Mouse (Mus musculus): ENCODE measurements around the gene Pnisr. TPM values are rescaled to one million over a fixed set of nuclear protein-coding genes. Genes with fewer than 3 reads are reported as not detected.

The Pnisr gene
- total RNA-seq (2022): 100 to 1,000 TPM in 3 of 4 experiments, 10 to 100 TPM in 1; 80.1 to 207 (median 141) TPM

- DNase-seq: peak; percentile 92
These were observed at the start of gene Pnisr for GRCm38 (mm10) chr4:21847481-21848286. TSS of gene Pnisr (plus strand) at chr4:21847583.

GRCm38 (mm10) chr4:21801013-21801412, 46.4 kb upstream of the Pnisr start:
- DNase-seq: peak; percentile 17

DNA sequence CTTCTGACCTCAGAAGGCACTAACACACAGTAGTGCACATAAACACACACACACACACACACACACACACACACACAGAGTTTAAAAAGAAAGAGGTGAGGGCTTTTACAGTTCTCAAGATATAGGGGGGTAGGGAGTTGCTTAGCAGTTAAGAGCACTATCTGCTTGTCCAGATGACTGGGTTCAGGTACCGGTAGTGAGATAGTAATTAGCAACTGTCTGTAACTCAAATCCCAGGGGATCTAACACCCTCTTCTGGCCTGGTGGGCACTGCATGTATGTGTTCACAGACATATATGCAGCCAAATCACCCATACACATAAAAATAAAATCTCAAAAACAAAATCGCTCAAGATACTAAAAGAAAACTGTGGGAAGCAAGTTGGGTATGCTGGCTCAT, 45.8 kb upstream of the Pnisr start:
- no peak for DNase-seq

DNA sequence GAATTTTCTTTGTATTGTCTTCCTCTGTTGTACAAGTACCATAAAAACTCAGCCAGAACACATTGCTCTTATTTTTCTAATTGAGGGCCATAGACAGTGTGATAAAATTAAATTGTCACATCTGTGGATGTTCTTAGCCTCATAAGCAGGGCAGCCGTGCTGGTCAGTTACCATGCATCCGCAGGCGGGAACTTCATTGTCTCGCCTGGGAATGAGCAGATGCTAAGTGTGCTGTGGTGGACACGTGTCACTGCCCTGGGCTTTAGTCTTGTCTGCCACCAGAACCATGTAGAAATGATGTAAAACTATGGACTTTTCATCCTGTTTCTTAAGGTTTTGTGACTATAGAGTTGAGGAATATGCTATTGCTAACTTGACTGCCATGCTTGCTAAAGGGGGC, 40.2 kb upstream of the Pnisr start:
- DNase-seq: no peak

- no peak for DNase-seq
These were observed 36.8 kb upstream of the Pnisr start for GRCm38 (mm10) chr4:21810608-21811007.

DNA sequence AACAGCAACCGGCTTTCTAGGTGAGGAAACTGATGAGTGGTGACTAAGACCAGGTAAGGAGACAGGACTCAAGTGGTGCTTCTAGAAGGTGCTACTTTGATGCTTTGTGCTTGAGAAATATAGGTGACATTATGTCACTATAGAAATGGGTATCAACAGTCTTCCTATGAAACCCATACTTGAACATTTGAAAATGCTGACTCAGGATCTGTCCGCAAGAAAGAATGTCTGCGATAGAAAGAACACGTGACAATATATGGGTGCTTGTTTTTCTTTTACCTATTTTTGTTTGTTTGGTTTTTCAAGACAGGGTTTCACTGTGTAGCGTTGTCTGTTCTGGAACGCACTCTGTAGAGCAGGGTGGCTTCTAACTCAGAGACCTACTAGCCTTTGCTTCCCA, 34.7 kb upstream of the Pnisr start:
- DNase-seq: no peak

GRCm38 (mm10) chr4:21814029-21814428, 33.4 kb upstream of the Pnisr start:
- DNase-seq: peak; percentile 9

DNA sequence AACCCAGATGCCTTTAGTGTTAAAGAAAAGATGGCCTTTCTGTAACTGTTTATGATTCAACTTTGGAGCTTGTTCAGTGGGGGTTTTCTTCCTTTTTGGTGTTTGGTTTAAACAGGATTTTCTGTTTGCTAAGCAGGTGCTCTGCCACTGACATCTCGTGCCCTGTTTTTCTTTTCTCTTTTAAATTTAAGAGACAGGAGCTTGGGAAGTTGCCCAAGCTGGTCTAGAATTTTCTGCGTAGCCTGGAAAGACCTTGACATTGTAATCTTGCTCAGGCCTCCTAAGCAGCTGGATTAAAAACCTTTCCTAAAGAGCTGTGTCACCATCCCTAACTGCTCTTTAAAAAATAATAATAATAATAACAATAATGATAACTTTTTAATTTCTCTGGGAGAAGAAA, 20.8 kb upstream of the Pnisr start:
- peak; percentile 50 for DNase-seq

GRCm38 (mm10) chr4:21832844-21833243, 14.5 kb upstream of the Pnisr start:
- DNase-seq: no peak

DNA sequence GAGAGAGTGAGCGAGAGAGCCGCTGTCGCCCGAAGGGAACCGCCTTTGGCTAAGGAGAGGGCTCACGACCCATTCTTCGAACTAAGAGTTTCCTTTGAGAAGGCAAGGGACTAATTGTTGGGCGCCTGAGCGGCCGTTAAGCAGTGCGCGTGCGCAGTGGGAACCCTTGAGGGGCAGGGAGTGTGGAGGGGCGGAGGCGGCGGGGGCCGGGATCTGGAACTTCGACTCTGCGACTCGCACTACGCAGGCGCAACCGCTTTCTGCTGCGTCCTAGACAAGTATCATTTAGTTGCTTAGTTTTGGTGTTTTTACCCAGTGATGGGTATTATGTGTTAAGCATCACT, 876 bp downstream of the Pnisr start:
- DNase-seq: peak; percentile 83

DNA sequence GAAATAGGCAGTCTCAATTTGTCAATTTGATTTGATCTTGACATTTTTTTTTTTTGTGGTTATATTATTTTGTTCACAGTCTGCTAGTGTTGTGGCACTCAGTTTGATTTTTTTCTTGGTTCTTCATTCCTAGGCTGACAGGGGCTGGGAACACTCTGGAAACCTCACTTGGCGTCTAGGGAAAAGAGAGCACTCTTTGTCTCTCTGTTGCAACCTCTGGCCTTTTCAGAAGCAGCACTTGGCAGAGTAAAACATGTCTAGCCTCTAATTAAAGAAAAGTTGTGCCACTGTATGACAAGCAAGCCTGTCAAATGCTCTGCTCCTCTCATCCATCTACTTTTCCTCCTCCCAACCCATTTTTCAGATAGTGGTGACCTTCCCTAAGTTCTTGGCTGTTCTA, 10.1 kb downstream of the Pnisr start:
- DNase-seq: no peak

DNA sequence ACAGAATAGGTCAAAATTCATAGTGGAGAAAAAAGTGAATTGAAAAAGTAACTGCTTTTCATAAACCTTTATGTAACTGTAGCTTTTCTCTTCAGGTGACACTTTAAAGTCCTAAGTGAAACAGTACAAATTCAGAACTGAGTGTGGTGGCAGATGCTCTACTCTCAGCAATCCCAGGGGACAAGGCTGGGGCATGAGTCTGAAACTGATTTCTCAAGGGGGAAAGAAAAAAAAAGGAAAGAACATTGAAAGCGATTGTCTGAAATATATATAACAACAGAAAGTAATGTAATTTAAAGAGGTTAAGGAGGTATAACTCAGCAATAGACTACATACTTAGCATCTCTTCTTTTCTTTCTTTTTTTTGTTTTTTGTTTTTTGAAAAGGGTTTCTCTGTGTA, 17.8 kb downstream of the Pnisr start:
- no peak for DNase-seq

DNA sequence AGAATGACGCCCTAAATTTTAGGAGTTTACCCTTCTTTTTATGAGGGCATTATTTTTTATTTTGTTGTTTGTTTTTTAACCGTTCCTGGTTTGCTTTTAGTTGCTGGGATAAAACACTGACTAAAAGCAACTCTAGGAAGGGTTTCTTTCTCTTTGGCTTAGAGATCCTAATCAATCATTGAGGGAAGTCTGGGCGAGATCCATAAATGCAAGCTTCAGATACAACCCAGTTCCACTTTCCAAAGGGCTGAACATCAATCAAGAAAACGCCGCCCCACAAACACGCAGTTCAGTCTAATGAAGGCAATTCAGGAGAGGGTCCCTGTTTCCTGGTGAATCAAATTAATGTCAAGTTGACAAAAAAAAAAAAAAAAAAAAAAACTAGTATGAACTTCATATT, 31.4 kb downstream of the Pnisr start:
- DNase-seq: no peak

- peak; percentile 79 for DNase-seq
These were observed 32.3 kb downstream of the Pnisr start, which contains the start of gene Coq3 for GRCm38 (mm10) chr4:21879565-21880220. TSS of gene Coq3 (plus strand) at chr4:21879673.

DNA sequence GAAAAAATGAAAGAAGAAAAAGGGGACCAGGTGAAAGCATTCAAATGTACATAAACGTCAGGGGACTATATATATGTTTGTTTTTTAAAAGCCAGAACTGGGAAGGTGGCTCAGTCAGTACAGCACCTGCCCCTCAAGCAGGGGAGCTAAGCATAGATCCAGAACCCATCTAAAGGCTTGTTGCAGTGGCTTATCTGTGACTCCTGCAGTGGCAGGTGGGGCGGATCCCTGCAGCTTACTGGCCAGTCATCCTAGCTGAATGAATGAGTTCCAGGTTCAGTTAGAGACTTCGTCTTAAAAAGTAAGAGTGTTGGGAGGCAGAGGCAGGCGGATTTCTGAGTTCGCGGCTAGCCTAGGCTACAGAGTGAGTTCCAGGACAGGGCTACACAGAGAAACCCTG, 35.4 kb downstream of the Pnisr start:
- no peak for DNase-seq

DNA sequence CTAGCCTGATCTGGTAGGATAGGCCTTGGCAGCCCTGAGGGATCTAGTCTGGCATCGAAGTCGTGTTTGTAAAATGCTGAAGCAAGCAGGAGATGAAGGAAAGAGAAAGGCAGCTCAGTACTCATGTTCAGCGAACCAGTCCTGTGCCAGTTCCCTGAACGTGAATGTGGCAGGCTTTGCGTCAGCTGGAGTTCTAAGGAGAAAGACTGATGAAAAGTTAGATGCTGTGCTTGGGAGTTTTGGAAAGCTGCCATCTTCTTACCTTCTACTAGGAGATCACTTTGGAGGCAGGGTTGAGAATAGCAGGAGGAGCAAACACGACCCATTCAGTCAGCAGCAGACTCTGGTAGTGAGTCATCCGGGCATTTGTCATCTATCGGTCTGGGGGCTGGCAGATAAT, 38.4 kb downstream of the Pnisr start:
- DNase-seq: no peak

Other genes with a start within 250 kb of the Pnisr start
- not detected for gene Prdm13, start 161.6 kb upstream of the Pnisr start, total RNA-seq (2022)
- 10 to 100 TPM; 20.6 to 29.6 (median 27.5) TPM for gene Ccnc, start 119.9 kb upstream of the Pnisr start, total RNA-seq (2022)
- gene Usp45, start 80.4 kb upstream of the Pnisr start, total RNA-seq (2022): 10 to 100 TPM; 20.7 to 32.5 (median 25.3) TPM
- gene Tstd3, start 80.4 kb upstream of the Pnisr start, total RNA-seq (2022): 10 to 100 TPM in 2 of 4 experiments, 1 to 10 TPM in 2; 7.7 to 14.2 (median 9.8) TPM
- gene Coq3, start 32.1 kb downstream of the Pnisr start, total RNA-seq (2022): 10 to 100 TPM; 15.6 to 19.7 (median 17.2) TPM
- 1 to 10 TPM; 6.2 to 9.8 (median 7.7) TPM for gene Faxc, start 83.7 kb downstream of the Pnisr start, total RNA-seq (2022)

All from adrenal gland, adult 8-10 months (tissue).